In the genomic region with DNA sequence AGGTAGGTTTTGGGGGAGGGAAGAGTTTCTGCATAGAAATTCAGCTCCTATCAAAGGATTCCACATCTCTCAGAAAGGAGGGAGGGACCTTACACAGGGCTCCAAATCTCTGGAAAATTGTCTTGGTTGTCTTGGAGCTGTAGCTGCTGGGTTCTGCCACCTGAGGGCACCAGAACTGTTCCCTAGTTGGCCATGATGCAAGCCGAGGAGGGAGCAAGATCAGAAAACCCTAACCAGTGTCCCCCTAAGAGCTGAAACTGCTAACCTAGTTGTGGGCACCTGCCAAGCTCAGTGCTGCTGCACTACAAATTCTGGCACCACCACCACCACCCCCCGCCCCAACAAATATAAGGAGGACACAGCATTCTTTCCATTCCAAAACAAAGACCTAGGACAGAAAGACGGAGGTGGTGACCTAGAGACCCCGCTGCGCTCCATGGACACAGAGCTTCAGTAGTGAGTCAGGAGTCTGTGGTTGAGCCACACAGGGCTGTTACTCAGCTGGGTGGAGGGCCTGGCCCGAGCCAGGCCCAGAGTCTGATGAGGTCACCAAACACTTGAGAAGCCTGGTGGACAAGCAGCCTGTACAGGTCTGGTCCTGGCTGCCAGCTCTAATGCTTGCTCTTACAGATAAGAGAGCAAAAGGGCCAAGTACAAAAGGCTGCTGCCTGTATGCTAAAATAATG, we compare ENCODE assay signal across 8 mouse cellular contexts. TPM values are rescaled to one million over a fixed set of nuclear protein-coding genes. Genes with fewer than 3 reads are reported as not detected.
DNase-seq lines count a peak whose midpoint lies in the region; ATAC-seq and TF ChIP-seq lines count a peak whose summit lies in the region.

No protein-coding gene starts in this region.

- no peaks in the 10 kb centered on the region for H3K9me3 ChIP-seq in embryonic facial prominence, embryonic 13.5 days
- no peaks in the 10 kb centered on the region for H3K9me3 ChIP-seq in limb, embryonic 10.5 days (replicated peaks)

- whole genome bisulfite sequencing in embryonic facial prominence, embryonic 13.5 days: 56% methylated on average over 6 of the region's 6 CpGs
- 52% methylated on average over 6 of the region's 6 CpGs for WGBS in kidney, adult 2 months
- WGBS in limb, embryonic 10.5 days: 70% methylated on average over 6 of the region's 6 CpGs

- no peak overlapping the region for H3K9ac ChIP-seq in embryonic facial prominence, embryonic 13.5 days

- peak; percentile 61 for DNase-seq in adrenal gland, adult 8-10 months
- DNase-seq in heart, adult 9 months (ENCODE audit: low spot score in 2 of 2): peak; percentile 59 to 76
- peak; percentile 75 for DNase-seq in kidney, adult 2 months
- peak; percentile 65 for DNase-seq in limb, embryonic 10.5 days (ENCODE audit: low spot score)
- peak; percentile 18 for DNase-seq in naive thymus-derived CD4-positive, alpha-beta T cell, adult 2 months (ENCODE audit: low read depth)
- no peak for DNase-seq in spleen, adult 12 weeks (ENCODE audit: low spot score)

- no peak overlapping the region for H3ac ChIP-seq in C2C12 (ENCODE audit: control insufficient read depth, insufficient read length, low read depth)

- ATAC-seq in embryonic facial prominence, embryonic 13.5 days (ENCODE audit: insufficient number of reproducible peaks, insufficient read depth, low FRiP score, low TSS enrichment, low read depth): no peak

- H3K4me1 ChIP-seq in embryonic facial prominence, embryonic 13.5 days: peaks cover 58% of the 10 kb centered on the region
- no peaks in the 10 kb centered on the region for H3K4me1 ChIP-seq in kidney, adult 2 months (ENCODE audit: control insufficient read depth, insufficient read depth, low read length)
- peaks cover 8% of the 10 kb centered on the region; the same call in 1 of the 2 replicates for H3K4me1 ChIP-seq in limb, embryonic 10.5 days

- peaks cover 18% of the 10 kb centered on the region for H3K36me3 ChIP-seq in C2C12 (ENCODE audit: control insufficient read depth, insufficient read depth)
- peaks cover 53% of the 10 kb centered on the region for H3K36me3 ChIP-seq in embryonic facial prominence, embryonic 13.5 days
- no peaks in the 10 kb centered on the region for H3K36me3 ChIP-seq in kidney, adult 2 months (ENCODE audit: control insufficient read depth, insufficient read depth, low read length)
- peaks cover 90% of the 10 kb centered on the region for H3K36me3 ChIP-seq in limb, embryonic 10.5 days

- H3K4me2 ChIP-seq in embryonic facial prominence, embryonic 13.5 days: no peak overlapping the region

- no peak for TF ChIP-seq POLR2A in kidney, adult 2 months (IDR thresholded peaks at IDR 0.05; ENCODE audit: low read depth, low read length)

- no peak overlapping the region for H3K4me3 ChIP-seq in C2C12 (ENCODE audit: insufficient read depth, poor library complexity, severe bottlenecking)
- no peak overlapping the region for H3K4me3 ChIP-seq in embryonic facial prominence, embryonic 13.5 days
- H3K4me3 ChIP-seq in kidney, adult 2 months (ENCODE audit: insufficient read depth, low read depth, low read length): no peak overlapping the region
- no peak overlapping the region for H3K4me3 ChIP-seq in limb, embryonic 10.5 days

- no peaks in the 10 kb centered on the region for H3K79me3 ChIP-seq in C2C12 (ENCODE audit: low read depth)

- H3K27me3 ChIP-seq in C2C12 (ENCODE audit: control insufficient read depth, insufficient read depth, insufficient read length): no peaks in the 10 kb centered on the region
- no peaks in the 10 kb centered on the region for H3K27me3 ChIP-seq in embryonic facial prominence, embryonic 13.5 days
- no peaks in the 10 kb centered on the region for H3K27me3 ChIP-seq in kidney, adult 2 months (replicated peaks; ENCODE audit: control insufficient read depth, insufficient read depth, low read length)
- H3K27me3 ChIP-seq in limb, embryonic 10.5 days (ENCODE audit: low read depth, poor library complexity, severe bottlenecking): no peaks in the 10 kb centered on the region

- no peaks in the 10 kb centered on the region for H3K79me2 ChIP-seq in C2C12 (ENCODE audit: control insufficient read depth, insufficient read depth)

- peak; percentile 1 for TF ChIP-seq CTCF in C2C12 (IDR thresholded peaks at IDR 0.05; ENCODE audit: control insufficient read depth, insufficient read depth, insufficient read length)
- TF ChIP-seq CTCF in kidney, adult 2 months (conservative IDR thresholded peaks at IDR 0.05; ENCODE audit: insufficient read depth, insufficient read length, low read depth, low read length): peak; percentile 83

- peak overlapping the region; percentile 83 for H3K27ac ChIP-seq in embryonic facial prominence, embryonic 13.5 days
- no peak overlapping the region for H3K27ac ChIP-seq in kidney, adult 2 months (ENCODE audit: insufficient read depth, low read depth, low read length)
- H3K27ac ChIP-seq in limb, embryonic 10.5 days: 0 out of 2 replicates have a peak overlapping the region, but pooled peaks have one; percentile 5

TF ChIP-seq in C2C12, 6 proteins besides CTCF, POLR2A, EP300 and RAD21:
- TF ChIP-seq MYOD1 (IDR thresholded peaks at IDR 0.05; ENCODE audit: control insufficient read depth, insufficient read length, low read depth) (no peak), FOSL1 (IDR thresholded peaks at IDR 0.05; ENCODE audit: insufficient read depth, low read length, poor library complexity, severe bottlenecking) (no peak), MAX (IDR thresholded peaks at IDR 0.05) (no peak), USF1 (IDR thresholded peaks at IDR 0.05; ENCODE audit: low read depth) (no peak), CEBPB (IDR thresholded peaks at IDR 0.05; ENCODE audit: low read depth) (no peak), MYOG (IDR thresholded peaks at IDR 0.05; ENCODE audit: control insufficient read depth, extremely low read depth, insufficient read length) (no peak)

RNA-seq across cellular contexts. Expression of a gene that starts 31.9 kb away (rescaled TPM):
- polyA plus RNA-seq in C2C12 (2012; fragmentation: generic; extraction: Trizol): 132 TPM
- total RNA-seq in adrenal gland, adult 8-10 months (2022): 10 to 100 TPM; 76.5 to 88.9 (median 81.1) TPM
- polyA plus RNA-seq in embryonic facial prominence, embryonic 13.5 days (2015; fragmentation: Nextera tagmentation; extraction: Ambion mirVana): 134 and 146 TPM in 2 replicates
- 250 and 253 TPM in 2 replicates for polyA plus RNA-seq in kidney, adult 2 months (2012; rRNA removed)
- 138 and 152 TPM in 2 replicates for polyA plus RNA-seq in limb, embryonic 10.5 days (2016; fragmentation: Nextera tagmentation; extraction: Ambion mirVana)
